Mouse (Mus musculus): ENCODE data around the gene Cep19. TPM values are rescaled to one million over a fixed set of nuclear protein-coding genes. Genes with fewer than 3 reads are reported as not detected.

The Cep19 gene
- 19.0 and 19.1 TPM in 2 replicates for polyA plus RNA-seq (2015; fragmentation: Nextera tagmentation; extraction: Ambion mirVana)

GRCm38 (mm10) chr16:32099638-32100150 is at the start of gene Cep19, which contains the start of gene Pigx:
Cep19 (plus strand) TSS chr16:32099800.
Pigx (minus strand) TSS chr16:32099740.
- Histone ChIP-seq H3K4me2 (replicated peaks; ENCODE audit: low read depth) (peak within 1 kb of the TSS; percentile 88), H3K4me1 (replicated peaks; ENCODE audit: control insufficient read depth, insufficient read depth) (0 out of 2 replicates have a peak, but pooled peaks cover 3% of the 10 kb centered on the region), H3K27me3 (ENCODE audit: control insufficient read depth, insufficient read depth, low read length) (no peaks in the 10 kb centered on the region), H3K4me3 (ENCODE audit: low read depth, low read length) (peak within 1 kb of the TSS; percentile 91), H3K27ac (replicated peaks) (peak within 1 kb of the TSS; percentile 81), H3K9ac (ENCODE audit: low read length) (peak within 1 kb of the TSS; percentile 85), H3K36me3 (ENCODE audit: control insufficient read depth, insufficient read depth, low read length) (peaks cover 6% of the 10 kb centered on the region; the same call in 1 of the 2 replicates), H3K9me3 (ENCODE audit: control insufficient read depth, low read length) (no peaks in the 10 kb centered on the region)
- DNase-seq (ENCODE audit: low spot score) (peak; percentile 93), ATAC-seq (ENCODE audit: low FRiP score, low TSS enrichment) (peak; percentile 95)
- no peak for TF ChIP-seq EP300 (optimal IDR thresholded peaks at IDR 0.05)
- no peak for TF ChIP-seq CTCF (IDR thresholded peaks at IDR 0.05; ENCODE audit: low read depth)
- WGBS, result 1% methylated on average over 32 of the region's 34 CpGs

DNA sequence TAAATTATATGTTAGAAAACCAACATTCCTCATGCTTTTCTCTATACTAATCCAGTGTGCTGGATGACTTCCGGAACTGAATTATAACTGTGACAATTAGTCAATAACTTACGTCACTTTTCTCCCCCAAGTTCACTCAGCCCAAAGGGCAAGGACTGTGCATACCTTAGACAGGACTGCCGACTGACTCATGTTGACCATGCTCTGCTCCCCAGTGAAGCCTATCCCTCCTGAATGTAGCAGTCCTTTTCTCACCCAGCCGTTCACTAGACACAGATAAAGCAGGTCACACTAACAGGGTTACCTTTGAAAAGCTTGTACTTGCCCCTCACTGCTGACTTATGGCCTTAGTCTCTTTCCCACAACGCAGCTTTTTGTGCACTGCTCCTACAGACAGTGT is 40.8 kb upstream of the Cep19 start:
- Histone ChIP-seq H3K4me2 (replicated peaks; ENCODE audit: low read depth) (no peak overlapping the region), H3K9me3 (ENCODE audit: control insufficient read depth, low read length) (no peaks in the 10 kb centered on the region), H3K9ac (ENCODE audit: low read length) (no peak overlapping the region), H3K27ac (replicated peaks) (peak overlapping the region; percentile 36; the same call in 1 of the 2 replicates), H3K27me3 (ENCODE audit: control insufficient read depth, insufficient read depth, low read length) (no peaks in the 10 kb centered on the region), H3K4me3 (ENCODE audit: low read depth, low read length) (no peak overlapping the region), H3K4me1 (replicated peaks; ENCODE audit: control insufficient read depth, insufficient read depth) (no peaks in the 10 kb centered on the region), H3K36me3 (ENCODE audit: control insufficient read depth, insufficient read depth, low read length) (no peaks in the 10 kb centered on the region)
- DNase-seq (ENCODE audit: low spot score) (peak; percentile 45), ATAC-seq (ENCODE audit: low FRiP score, low TSS enrichment) (peak; percentile 94)
- TF ChIP-seq CTCF (IDR thresholded peaks at IDR 0.05; ENCODE audit: low read depth) (no peak), EP300 (optimal IDR thresholded peaks at IDR 0.05) (no peak)
- 50% methylated on average over 5 of the region's 5 CpGs for WGBS

DNA sequence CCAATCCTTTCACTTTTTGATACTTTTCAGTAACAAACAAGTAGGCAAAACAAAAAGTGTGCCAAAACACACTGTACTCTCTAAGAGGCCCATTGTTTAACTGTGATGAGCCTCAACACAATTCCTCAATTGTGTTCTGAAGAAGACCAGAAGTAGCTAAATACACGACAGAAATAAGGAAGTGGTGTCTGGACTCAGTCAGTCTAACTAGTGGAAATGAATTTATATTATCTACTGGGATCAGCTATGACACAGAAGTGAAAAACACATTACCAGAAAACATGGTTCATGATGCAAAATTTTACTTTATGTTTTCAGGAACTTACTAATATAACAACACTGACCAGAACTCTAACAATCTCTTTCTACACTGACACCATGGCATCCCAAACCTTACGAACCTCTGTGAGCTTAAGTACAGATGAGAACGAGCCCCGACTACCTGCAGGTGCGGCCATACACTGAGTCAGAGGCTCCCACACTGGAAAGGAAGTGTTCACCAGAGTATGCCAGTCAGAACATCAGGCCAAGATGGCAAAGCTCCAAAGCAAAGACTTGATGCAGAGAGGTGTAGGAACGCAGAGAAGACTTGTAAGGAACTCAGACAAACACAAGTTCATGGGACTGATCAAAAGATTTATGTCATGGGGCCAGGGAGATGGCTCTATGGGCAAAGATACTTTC is 39.6 kb upstream of the Cep19 start:
- Histone ChIP-seq H3K27me3 (ENCODE audit: control insufficient read depth, insufficient read depth, low read length) (no peaks in the 10 kb centered on the region), H3K27ac (replicated peaks) (no peak overlapping the region), H3K4me3 (ENCODE audit: low read depth, low read length) (no peak overlapping the region), H3K4me2 (replicated peaks; ENCODE audit: low read depth) (no peak overlapping the region), H3K9me3 (ENCODE audit: control insufficient read depth, low read length) (no peaks in the 10 kb centered on the region), H3K4me1 (replicated peaks; ENCODE audit: control insufficient read depth, insufficient read depth) (no peaks in the 10 kb centered on the region), H3K36me3 (ENCODE audit: control insufficient read depth, insufficient read depth, low read length) (no peaks in the 10 kb centered on the region), H3K9ac (ENCODE audit: low read length) (no peak overlapping the region)
- ATAC-seq (ENCODE audit: low FRiP score, low TSS enrichment), result peak; percentile 67
- 46% methylated on average over 6 of the region's 6 CpGs for WGBS
- TF ChIP-seq CTCF (IDR thresholded peaks at IDR 0.05; ENCODE audit: low read depth) (no peak), EP300 (optimal IDR thresholded peaks at IDR 0.05) (no peak)
- DNase-seq (ENCODE audit: low spot score), result peak; percentile 41

DNA sequence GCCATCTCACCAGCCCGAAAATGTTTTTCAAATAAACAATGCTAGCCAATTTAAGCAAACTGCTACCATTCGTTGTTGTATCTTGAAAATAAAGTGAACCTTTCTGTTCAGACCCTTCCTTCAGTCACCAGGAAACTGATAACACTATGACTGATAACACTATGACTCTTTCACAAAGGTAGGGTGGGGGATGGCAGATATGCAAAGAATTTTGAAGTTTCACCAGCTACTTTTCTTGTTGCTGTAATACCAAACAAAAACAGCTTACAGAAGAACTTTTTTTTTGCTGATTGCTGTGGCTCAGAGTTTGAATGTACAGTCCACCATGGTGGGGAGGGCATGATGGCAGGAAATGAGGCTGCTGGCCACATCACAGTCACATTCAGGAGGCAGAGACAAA is 37.4 kb upstream of the Cep19 start:
- no peak for ATAC-seq (ENCODE audit: low FRiP score, low TSS enrichment)

GRCm38 (mm10) chr16:32063900-32064299 is 35.7 kb upstream of the Cep19 start:
- H3K4me1 ChIP-seq (replicated peaks; ENCODE audit: control insufficient read depth, insufficient read depth), result 0 out of 2 replicates have a peak, but pooled peaks cover 6% of the 10 kb centered on the region
- TF ChIP-seq CTCF (IDR thresholded peaks at IDR 0.05; ENCODE audit: low read depth) (no peak), EP300 (optimal IDR thresholded peaks at IDR 0.05) (no peak)
- DNase-seq (ENCODE audit: low spot score), result no peak
- 47% methylated on average over 7 of the region's 7 CpGs for WGBS
- no peaks in the 10 kb centered on the region for H3K9me3 ChIP-seq (ENCODE audit: control insufficient read depth, low read length)
- no peak for ATAC-seq (ENCODE audit: low FRiP score, low TSS enrichment)
- H3K4me3 ChIP-seq (ENCODE audit: low read depth, low read length), result no peak overlapping the region
- peak overlapping the region; percentile 5; the same call in 1 of the 2 replicates for H3K27ac ChIP-seq (replicated peaks)
- H3K4me2 ChIP-seq (replicated peaks; ENCODE audit: low read depth), result no peak overlapping the region
- no peaks in the 10 kb centered on the region for H3K27me3 ChIP-seq (ENCODE audit: control insufficient read depth, insufficient read depth, low read length)
- no peaks in the 10 kb centered on the region for H3K36me3 ChIP-seq (ENCODE audit: control insufficient read depth, insufficient read depth, low read length)
- no peak overlapping the region for H3K9ac ChIP-seq (ENCODE audit: low read length)

More for the DNA sequence above, 37.4 kb upstream of the Cep19 start:
- H3K4me3 ChIP-seq (ENCODE audit: low read depth, low read length), result no peak overlapping the region
- no peak for DNase-seq (ENCODE audit: low spot score)
- no peaks in the 10 kb centered on the region for H3K36me3 ChIP-seq (ENCODE audit: control insufficient read depth, insufficient read depth, low read length)
- no peak for TF ChIP-seq CTCF (IDR thresholded peaks at IDR 0.05; ENCODE audit: low read depth)
- TF ChIP-seq EP300 (optimal IDR thresholded peaks at IDR 0.05), result no peak
- H3K27me3 ChIP-seq (ENCODE audit: control insufficient read depth, insufficient read depth, low read length), result no peaks in the 10 kb centered on the region
- no peak overlapping the region for H3K4me2 ChIP-seq (replicated peaks; ENCODE audit: low read depth)
- H3K9ac ChIP-seq (ENCODE audit: low read length), result no peak overlapping the region
- no peaks in the 10 kb centered on the region for H3K9me3 ChIP-seq (ENCODE audit: control insufficient read depth, low read length)
- WGBS, result 56% methylated on average over 2 of the region's 2 CpGs
- H3K27ac ChIP-seq (replicated peaks), result no peak overlapping the region
- H3K4me1 ChIP-seq (replicated peaks; ENCODE audit: control insufficient read depth, insufficient read depth), result 0 out of 2 replicates have a peak, but pooled peaks cover 5% of the 10 kb centered on the region

GRCm38 (mm10) chr16:32066899-32067298 is 32.7 kb upstream of the Cep19 start:
- no peaks in the 10 kb centered on the region for H3K36me3 ChIP-seq (ENCODE audit: control insufficient read depth, insufficient read depth, low read length)
- DNase-seq (ENCODE audit: low spot score) (no peak), ATAC-seq (ENCODE audit: low FRiP score, low TSS enrichment) (no peak)
- WGBS, result 88% methylated on average over 1 of the region's 1 CpGs
- H3K9ac ChIP-seq (ENCODE audit: low read length), result no peak overlapping the region
- TF ChIP-seq CTCF (IDR thresholded peaks at IDR 0.05; ENCODE audit: low read depth) (no peak), EP300 (optimal IDR thresholded peaks at IDR 0.05) (no peak)
- no peaks in the 10 kb centered on the region for H3K27me3 ChIP-seq (ENCODE audit: control insufficient read depth, insufficient read depth, low read length)
- 0 out of 2 replicates have a peak, but pooled peaks cover 7% of the 10 kb centered on the region for H3K4me1 ChIP-seq (replicated peaks; ENCODE audit: control insufficient read depth, insufficient read depth)
- H3K4me2 ChIP-seq (replicated peaks; ENCODE audit: low read depth), result no peak overlapping the region
- no peaks in the 10 kb centered on the region for H3K9me3 ChIP-seq (ENCODE audit: control insufficient read depth, low read length)
- no peak overlapping the region for H3K4me3 ChIP-seq (ENCODE audit: low read depth, low read length)
- no peak overlapping the region for H3K27ac ChIP-seq (replicated peaks)
